Mouse (Mus musculus) thymus, adult 2 months (tissue): ENCODE results near the gene Mdk.

Source experiments
- CTCF ChIP-seq: fragments of 200-500 bp; IDR thresholded peaks from 2 replicates; pipeline ENCODE4 v1.5.1; 2012; ENCODE audit warnings: mild to moderate bottlenecking, control low read depth, low read length, moderate library complexity, borderline replicate concordance; ENCODE audit not compliant: control insufficient read depth, poor library complexity, insufficient read depth; ENCODE audit errors: extremely low read depth
- POLR2A ChIP-seq: fragments of 200-500 bp; IDR thresholded peaks from 2 replicates; pipeline ENCODE4 v1.6.1; 2012; ENCODE audit warnings: mild to moderate bottlenecking, low read length, control low read depth, moderate library complexity; ENCODE audit not compliant: control insufficient read depth, poor library complexity, insufficient read depth; ENCODE audit errors: extremely low read depth

DNA sequence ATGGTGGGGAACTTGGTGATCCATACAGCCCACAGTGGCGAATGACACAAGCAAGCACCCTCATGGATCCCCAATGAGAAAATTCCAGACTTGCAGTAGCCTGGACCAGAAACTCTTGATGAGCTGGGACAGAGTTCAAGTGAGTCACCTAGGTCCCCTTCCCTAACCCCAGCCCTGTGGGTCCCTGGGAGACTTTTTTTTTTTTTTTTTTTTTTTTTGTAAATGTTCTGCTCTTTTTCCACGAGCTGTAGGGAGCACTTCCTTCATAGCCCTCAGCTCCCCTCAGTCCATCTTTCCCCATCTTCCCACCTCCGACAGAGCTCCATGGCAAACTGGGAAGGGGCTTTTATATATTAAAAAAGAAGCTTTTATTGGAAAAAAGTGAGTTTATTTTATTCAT is 2.6 kb downstream of the Mdk start:
- TF ChIP-seq POLR2A, result no peak
- TF ChIP-seq CTCF, result no peak
